Mouse (Mus musculus) myocyte (in vitro differentiated cells): ENCODE results near the gene Dglucy.

Experiments used
- MAX ChIP-seq: IDR thresholded peaks from one replicate; pipeline ENCODE4 v1.6.1; 2011; ENCODE audit warnings: low read depth, mild to moderate bottlenecking, control low read depth
- MYOD1 ChIP-seq, 3 experiments: IDR thresholded peaks; one replicate each; pipeline ENCODE4 v1.6.1; 2011; ENCODE audit warnings: control low read depth in 2 of 3, low read depth in 2 of 3, mild to moderate bottlenecking in 2 of 3, moderate library complexity in 1 of 3; ENCODE audit not compliant: insufficient read length in 2 of 3, control insufficient read depth in 1 of 3

DNA sequence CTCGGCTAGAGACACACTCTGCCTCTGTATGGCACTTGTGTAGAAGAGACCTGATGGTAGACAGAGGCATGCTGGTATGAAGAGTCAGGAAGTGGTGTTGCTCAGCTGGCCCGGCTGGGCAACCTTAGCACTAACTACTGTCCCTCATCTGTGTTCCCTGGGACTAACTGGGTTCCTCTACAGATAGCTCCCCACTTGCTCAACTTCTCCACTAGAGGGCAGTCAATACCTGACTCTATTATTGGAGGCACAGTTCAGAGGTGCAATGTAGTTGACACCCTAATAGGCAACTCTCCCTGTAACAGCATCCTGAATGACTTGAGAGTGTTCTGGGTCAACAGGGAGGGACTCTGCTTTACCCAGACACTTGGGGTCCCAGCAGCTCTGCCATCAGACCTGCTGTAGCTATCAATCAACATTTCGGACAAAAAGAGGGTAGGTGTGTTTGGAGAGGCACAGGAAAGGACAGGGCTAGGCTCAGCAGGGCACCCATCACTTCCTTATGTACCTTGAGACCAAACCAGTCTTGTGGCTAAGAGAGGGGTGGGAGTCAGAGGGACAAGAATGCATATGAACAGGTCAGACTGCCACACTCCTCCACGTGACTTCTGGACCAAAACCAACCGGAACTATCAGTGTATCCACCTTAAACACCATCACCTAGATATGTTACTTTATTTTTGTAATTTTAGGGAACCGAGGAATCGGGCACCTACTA lies 70.7 kb downstream of the Dglucy start:
- TF ChIP-seq MAX, result no peak
- TF ChIP-seq MYOD1 (IDR thresholded peaks at IDR 0.05; ENCODE audit: control insufficient read depth in 1 of 3, insufficient read length in 2 of 3, low read depth in 2 of 3), result no peak
